Mouse (Mus musculus) CD4-positive, CD25-positive, alpha-beta regulatory T cell, adult 4 months (primary cell): ENCODE measurements around the gene Slc35c1. TPM values are rescaled to one million over a fixed set of nuclear protein-coding genes. Genes with fewer than 3 reads are reported as not detected.

Experiments used
- ATAC-seq: one replicate; pipeline ENCODE4 v1.8.0; 2017
- polyA plus RNA-seq, 2 experiments: library from polyadenylated mRNA; unstranded; fragments of 100-300 nt; shearing (Covaris generic); gene quantifications; one replicate each; pipeline ENCODE4 v1.2.1; 2017

Slc35c1 gene
- polyA plus RNA-seq, 2 experiments from 2014 or later: 50.3 to 73.8 TPM

DNA sequence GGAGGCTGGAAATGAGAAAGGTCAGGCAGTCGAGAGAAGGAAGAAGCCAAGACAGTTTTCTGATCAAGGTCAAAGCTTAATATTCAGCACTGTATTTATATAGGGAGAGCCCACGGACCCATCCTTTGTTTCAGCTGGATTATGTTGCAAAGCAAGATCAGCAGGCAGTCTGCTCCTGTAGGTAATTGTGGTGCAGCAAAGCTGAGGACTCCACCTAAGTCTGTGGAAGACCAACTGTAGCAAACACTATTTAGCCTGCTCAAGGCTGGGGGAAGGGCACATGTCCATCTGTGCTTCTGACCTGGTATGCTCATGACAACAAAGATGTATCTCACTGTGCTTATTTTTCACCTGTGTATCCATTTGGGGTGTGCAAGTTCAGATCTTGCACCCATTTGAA, 15.4 kb upstream of the Slc35c1 start:
- no peak for ATAC-seq

DNA sequence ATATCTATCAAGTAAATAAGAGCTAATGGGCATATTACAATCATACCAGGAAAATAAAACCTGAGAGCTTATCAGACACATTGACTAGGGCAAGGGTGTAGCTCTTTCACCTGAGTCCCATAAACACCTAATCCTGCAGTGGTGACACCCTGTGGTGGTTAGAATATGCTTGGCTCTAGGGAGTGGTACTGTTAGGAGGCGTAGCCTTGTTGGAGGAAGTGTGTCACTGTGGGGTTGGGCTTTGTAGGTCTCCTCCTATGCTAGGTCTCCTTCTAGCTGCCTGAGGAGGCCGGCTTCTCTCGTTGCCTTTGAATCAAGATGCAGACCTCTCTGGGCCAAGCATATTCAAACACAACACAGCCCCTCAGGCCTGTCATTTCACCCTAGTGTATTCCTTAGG, 14.6 kb upstream of the Slc35c1 start:
- ATAC-seq: no peak

DNA sequence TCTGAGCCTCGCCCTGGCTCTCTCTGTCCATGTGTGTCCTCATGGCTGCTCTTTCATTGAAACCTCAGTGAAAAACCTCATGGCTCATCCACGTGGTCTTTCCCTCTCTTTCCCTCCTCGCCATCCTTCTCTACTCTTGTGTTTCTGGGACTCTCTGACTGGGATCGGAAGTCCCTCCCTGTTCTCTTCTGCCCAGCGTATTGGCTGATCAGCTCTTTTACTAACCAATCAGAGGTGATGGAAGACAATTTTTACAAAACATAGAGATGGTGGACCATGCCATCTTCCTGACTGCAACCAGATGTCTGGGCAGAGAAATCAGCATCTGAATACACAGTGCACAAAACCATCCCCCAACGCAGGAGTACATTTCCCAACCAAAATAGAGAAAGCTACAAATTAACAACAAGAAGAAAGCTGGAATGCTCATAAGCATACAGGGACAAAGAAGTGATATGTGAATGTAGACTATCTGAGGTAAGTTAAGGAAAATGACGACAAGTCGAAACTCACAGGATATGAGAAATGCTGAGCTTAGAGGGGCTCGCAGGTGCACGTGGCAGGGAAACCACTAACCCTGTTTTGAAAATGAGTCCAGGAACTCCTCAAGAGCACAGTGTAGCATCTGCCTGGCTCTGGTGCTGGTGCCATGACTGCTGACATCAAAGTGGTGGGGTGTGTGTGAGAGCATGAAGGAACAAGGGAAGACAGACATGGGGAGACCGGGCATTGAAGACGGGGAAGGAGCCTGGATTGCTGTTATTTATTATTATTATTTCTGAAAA, 11.7 kb upstream of the Slc35c1 start:
- ATAC-seq: no peak

DNA sequence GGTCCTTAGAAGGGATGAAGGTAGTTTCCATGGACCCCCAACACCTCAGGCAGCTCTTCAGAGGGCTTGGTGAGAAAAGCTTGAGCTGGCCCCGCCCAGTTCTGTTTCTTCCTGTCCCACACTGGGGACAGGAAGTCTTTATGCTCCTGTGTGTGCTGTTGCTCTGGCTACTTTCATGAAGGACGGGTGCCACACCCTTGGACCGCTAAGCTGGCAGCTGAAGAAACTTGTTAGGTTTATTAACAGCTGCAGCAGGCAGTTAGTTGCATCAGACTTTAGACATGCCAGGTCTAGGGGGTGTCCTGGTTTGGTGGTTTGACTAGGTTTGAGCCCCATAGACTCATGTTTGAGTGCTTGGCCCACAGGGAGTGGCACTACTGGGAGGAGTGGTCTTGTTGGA, 4.4 kb upstream of the Slc35c1 start:
- ATAC-seq: peak; percentile 48

DNA sequence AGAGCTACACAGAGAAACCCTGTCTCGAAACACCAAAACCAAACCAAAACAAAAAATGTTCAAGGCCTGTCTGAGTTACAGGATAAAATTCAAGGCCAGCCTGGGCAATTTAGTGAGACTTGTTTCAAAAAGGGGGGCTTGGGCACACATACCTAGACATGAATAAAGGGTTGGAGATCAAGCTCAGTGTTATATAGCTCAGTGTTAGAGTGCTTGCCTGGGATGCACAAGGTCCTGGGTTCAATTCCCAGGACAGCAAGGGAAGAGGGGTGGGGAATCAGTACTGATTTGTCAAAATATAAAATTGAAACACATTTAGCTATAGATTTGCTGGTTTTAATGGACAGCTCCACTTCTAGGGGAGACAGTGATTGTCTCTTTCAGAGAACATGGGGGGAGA, 877 bp upstream of the Slc35c1 start:
- no peak for ATAC-seq

DNA sequence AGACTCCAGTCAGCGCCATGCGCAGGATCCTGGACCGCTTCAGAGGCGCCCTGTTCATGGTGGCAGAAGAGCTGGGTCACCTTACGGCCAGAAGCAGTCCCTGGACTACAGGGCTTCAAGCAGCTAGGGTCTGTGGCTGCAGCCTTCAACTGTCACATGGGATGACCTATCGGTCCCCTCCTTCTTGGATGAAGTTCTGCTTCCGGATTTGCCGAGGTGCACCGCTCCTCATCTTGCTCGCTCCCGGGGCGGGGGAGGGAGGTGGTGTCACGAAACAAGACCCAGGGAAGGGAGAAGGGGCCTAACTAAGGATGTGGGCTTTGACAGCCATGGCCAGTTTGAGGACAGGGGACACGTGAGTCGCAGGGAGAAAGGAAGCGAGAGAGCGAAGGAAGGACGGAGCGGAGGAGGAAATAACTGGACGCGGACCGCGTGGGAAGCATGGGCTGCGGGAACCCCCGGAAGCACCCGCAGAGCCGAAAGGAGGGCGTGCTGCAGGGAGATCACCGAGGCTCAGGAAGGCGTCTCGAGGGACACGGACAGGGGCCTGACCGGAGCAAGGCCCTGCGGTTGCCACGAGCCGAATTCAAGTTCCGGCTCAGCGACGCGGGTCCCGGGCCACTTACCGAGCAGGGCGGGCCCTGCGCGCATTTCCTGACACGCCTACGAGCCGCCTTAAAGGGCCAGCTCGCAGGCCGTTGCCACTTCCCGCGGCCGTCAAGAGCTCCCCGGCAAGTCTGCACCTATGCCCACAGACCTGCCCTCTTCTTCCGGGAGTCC, 1.0 kb downstream of the Slc35c1 start:
- peak; percentile 82 for ATAC-seq

DNA sequence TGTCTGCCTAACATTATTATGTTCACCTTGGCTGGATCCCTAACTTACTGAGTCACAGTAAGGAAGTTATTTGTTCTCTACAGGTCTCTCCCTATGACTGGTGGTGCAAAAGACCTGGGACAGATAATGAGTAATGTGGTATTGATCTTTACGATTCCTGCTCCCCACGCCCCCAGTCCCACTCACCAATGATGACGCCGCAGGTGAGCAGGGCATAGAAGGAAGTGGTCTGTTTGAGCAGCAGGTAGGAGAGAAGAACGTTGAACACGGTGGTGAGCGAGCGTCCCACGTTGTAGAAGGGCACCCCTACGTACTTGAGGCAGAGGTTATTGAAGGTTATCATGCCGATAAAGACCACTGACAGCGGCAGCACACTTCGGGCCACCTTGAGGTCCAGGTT, 1.9 kb downstream of the Slc35c1 start:
- peak; percentile 13 for ATAC-seq

DNA sequence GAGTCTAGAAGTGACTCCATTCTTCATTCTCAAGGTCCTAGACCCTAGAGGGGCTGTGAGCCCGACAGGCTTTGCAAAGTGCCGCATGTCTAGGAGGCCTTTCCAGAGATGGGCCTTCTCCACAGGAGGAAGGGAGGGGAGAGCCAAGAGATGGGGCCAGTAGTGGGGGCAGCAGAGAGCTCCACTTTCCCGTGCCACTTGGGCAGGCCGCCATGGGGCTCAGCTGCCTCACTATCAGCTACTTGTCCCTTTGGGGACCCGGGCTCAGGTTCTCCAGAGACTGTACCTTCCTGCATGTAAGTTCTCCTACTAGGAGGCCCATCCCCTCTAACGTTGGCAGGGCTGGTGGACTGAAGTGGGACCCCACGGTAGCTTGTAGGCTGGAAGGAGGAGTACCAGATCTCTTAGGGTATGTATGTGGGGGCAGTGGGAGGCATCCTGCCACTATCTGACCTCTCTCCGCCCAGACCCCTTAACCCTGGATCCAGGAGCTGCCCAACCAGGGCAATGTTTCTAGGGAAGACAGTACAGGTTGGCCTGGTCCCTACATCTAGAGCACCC, 3.3 kb downstream of the Slc35c1 start:
- no peak for ATAC-seq

DNA sequence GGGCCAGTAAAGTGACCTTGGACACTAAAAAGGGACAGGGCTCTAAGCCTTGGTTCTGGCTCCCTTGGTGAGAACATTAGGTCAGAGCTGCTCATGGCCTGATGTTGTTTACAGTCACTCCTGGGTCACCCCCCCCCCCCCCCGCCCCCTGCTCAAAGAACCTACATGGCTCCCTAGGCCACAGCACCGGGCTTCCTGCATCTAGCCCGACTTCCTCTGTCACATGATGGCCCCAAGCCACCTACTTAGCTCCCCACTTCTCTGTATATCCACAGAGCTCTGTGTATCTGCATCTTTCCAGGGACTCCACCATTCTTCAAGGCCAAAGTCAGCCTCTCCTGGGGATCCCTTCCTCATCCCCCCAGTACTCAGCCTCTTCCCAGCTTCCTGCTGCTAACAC, 4.6 kb downstream of the Slc35c1 start:
- ATAC-seq: no peak

DNA sequence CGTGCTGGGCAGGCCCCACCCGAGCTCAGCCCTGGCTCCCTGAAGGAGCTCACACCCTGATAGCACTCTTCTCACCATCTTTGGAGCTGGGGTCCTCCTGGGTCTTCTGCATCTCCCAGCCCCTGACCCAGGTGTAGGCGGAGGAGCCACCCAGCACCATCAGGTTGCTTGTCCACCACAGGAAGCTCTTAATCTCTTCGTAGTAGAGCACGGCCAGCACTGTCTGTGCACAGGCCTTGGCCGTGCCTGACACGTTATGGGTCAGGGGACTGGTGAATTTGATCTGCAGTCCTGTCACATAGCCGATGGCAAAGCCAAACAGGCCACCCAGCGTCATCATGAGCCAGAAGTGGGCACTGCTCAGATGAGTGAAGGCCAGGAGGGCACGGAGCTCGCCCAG, 6.2 kb downstream of the Slc35c1 start:
- no peak for ATAC-seq

DNA sequence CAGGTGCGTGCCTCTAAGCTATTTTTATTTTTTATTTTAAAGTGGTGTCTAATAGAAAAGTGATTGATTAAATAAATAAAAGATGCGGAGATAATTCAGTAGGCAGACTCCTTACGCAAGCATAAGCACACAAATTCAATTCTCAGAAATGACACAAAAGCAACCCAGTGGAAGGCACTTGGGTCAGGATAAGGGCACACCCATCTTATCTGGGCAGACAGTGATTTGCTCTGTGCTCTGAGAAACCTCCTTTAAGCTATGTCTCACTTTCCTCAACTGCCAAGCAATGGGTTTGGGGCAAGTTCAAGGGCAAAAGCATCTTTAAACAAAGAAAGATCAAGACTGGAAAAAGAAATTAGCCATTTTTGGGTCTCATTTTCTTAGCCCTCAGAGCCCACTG, 9.2 kb downstream of the Slc35c1 start:
- no peak for ATAC-seq

DNA sequence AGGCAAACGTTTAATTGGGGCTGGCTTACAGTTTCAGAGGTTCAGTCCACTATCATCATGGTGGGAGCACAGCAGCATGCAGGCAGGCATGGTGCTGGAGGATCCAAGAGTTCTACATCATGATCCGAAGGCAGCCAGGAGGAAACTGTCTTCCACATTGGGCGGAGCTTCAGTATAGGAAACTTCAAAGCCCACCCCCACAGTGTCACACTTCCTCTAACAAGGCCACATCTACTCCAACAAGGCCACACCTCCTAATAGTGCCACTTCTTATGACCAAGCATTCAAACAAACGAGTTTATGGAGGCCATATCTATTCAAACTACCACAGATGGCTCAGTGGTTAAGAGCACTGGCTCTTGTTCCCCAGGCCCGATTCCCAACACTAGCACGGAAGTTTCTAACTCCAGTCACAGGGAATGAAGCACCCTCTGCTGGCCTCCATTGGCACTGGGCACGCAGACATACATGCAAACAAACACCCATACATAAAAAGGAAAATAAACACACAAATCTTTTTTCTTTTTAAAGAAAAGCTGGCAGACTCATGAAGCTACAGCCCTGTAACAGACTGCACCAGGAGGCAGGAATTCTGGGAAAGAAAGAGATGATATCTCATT, 13.1 kb downstream of the Slc35c1 start:
- no peak for ATAC-seq

DNA sequence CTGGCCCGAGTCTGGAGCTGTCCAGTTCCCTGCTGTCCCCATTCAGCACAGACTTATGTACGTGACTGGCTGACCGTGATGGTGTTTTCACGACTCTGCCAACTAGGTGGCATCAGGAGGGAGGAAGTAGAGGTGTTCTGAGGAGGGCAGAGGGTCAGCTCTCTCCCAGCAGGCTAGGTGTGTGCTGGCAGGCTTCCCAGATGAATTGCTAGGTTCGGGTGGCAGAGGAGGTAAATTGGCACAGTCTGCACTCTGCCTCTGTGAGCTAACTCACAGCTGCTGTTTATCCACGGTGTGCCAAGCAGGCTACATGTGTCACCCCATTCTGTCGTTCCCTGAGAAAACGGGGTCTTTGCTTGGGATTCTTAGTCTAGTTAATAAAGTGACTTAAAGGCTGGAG, 13.7 kb downstream of the Slc35c1 start:
- ATAC-seq: no peak

DNA sequence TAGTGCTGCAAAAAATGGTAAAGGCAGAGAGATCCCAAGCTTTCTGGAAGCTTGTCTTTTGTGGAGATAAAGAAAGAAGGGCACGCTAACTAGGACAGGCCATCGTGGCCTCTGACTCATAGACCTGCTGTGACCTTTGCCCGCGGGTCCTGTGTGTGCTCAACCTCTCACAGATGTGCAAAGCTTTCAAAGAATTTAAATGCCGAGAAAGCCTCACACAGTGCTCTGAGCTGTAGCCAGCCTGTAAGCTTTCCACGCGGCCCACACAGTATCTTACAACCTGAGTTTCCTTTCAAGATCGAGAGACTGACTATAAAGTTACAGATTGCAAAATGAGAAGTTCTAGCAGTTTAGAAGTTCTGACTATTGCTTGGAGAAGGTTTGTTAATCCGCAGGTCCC, 14.4 kb downstream of the Slc35c1 start:
- peak; percentile 59 for ATAC-seq

DNA sequence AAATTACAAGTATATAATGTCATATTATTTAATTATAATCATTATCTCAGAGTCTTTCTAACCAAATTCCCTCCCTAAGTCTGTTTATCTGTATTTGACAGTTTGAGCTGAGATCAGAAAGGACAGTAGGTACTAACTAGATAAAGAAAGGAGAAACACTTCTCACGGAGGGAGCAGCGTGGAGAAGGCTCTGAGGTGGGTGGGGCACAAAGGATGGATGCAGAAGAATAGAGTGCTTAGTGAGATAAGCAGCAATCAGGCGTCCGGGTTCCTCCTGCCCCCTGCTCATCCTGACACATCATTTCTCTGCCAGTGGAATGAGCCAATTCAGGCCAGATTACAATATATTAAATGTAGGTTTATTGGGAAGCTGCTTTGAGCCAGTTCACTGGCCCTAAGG, 16.0 kb downstream of the Slc35c1 start:
- no peak for ATAC-seq

DNA sequence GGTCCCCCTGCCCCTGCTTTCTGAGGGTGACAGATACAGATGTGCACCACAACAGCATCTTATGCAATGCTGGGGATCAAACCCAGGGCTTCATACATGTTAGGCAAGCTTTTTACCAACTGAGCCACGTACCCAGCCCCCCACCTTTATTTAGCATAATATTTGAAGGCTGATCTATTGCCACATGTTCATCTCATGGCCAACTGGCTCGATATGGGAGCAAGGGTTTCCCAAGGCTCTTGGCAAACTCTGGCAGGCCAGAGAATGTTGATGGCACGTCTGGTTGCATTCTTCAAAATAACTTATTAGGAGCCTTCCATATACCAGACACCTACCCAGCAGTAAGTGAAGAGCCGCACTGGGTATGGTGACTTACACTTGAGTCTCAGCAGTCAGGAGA, 17.0 kb downstream of the Slc35c1 start:
- ATAC-seq: no peak

DNA sequence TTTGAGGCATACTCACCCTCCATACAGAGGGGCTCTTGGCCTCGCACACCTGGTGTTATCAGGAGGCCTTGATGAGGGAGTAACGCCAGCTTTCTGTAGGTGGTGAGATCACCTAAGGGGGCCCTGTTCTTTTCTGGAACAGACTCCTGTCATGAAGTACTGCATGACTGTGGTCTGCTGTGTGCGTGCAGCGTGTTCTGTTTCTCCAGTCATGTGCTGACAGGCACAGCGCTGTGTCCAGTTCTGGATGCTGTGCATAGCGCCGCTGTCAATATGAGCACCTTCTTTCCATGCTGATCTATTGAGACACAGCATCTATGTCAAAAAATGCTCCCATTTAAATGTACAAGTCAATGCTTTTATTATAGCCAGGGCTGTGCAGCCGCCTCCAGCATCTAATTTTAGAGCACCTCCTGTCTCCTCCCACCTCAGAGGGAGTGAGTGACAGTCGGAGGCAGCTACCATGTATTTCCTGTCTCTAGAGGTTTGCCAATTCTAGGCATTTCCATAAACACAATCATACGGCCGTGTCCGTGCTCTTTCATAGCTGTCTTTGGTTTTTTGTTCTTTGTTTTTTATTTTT, 17.8 kb downstream of the Slc35c1 start:
- ATAC-seq: peak; percentile 84

DNA sequence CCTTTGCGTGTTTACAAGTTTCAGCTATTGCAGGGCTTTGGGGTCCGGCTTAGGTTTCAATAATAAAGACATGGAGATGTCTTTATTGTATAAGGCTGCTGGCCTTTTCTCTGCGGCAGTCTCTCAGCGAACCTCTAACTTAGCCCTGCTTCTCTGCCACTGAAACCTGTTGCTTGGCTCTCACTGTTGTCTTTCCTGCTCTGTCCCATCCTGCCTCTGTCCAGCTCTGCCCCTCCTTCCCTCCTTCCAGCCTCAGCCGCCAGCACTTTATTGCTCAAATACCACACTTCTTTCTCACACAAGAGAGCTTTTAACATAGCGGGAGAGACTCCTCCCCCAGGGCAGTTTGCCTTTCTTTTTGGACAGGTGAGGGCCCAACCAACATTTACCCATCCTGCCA, 19.9 kb downstream of the Slc35c1 start:
- ATAC-seq: no peak

DNA sequence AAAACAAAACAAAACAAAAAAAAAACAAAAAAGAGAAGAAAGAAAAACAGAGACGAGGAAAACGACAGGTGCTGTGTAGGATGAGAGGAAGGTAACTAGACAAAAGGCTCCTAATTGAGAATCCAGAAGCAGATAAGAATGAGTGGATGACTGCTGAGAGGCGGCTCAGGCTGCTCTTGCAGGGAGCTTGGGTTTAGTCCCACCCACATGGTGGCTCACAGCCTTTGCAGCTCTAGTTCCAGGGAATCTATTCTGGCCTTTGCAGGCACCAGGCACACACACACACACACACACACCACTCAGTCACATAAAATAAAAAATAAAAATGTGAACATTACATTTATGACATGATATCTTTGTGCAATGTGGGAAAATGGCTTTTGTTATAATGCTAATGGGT, 21.8 kb downstream of the Slc35c1 start:
- ATAC-seq: no peak

DNA sequence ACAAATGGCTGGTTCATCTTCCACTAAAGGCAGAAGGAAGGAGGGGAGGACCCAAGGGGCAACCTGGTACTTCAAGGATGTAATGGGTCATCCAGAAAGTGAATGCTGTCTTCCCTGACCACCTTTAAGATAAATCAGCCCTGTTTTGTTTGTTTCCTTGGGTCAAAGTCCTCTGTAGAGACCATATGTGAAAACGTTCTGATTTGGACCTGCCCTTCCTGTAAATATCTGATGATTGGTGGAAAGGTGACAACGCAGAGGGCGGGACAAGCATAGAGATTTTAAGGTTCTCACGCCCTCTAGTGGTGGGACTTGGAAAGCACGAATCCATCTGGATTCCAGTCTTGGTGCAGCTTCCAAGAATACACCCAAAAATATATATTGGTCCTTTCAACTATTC, 22.5 kb downstream of the Slc35c1 start:
- peak; percentile 34 for ATAC-seq

DNA sequence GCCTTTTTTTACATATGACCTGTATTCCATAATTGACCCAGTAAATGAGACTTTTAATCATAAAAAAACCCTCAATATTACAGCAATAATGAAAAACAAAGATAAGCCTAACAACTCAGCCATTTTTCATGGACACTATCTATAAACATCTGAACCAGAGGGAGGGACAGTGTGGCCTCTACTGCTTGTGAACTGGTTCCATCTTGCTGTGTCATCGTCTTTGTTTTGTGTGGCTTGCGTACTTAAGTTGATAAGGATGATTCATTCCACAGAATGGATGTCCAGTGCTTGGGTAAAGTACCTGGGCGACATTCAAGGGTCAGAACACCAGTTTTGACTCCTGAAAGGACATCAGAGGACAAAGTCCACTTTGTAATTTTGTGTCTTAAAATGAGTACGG, 23.0 kb downstream of the Slc35c1 start:
- ATAC-seq: no peak

DNA sequence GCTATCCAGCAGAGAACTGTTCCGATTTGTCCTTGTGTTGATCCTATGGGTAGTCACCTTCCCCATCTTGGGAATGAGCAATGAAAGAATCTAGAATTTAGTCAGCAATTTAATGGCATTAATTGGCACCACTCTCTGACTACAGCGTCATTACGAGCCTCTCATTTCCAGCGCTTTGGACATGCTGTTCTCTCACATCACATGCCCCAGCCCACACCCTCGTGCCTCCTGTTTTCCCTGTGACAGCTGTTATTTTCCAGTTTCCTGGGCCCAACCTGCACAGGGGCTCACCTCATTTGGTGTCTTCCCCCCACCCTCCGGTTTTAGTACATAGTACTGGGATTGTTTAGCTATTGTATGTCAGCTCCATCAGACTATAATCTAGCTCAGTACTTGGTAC, 25.3 kb downstream of the Slc35c1 start:
- ATAC-seq: no peak

DNA sequence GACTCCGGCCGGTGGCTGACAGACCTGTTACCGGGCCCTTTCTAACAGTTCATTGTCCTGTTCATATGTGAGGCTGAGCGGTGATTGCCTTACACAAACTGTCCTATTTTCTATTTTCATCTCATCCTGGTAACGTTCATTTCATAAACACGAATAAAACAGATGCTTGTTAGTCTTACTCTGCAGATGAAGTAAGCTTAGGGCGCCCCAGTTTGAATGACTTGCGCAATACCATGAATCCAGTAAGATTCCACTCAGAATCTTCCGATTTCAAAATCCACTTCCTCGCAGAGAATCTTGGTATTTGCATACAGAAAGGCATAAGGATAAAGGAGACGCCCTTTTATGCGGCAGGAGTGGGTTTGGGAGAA, 26.0 kb downstream of the Slc35c1 start:
- ATAC-seq: peak; percentile 12
